Mouse (Mus musculus) spleen, adult 2 months (tissue): ENCODE results near the gene Itga11. TPM values are rescaled to one million over a fixed set of nuclear protein-coding genes. Genes with fewer than 3 reads are reported as not detected.

ENCODE experiments used
- DNase-seq, 2 experiments: peaks; one replicate each; pipeline versions ENCODE4 v3.0.0 to v3.0.0-alpha.2; 2012 to 2021; ENCODE audit warnings: low spot score in 2 of 2, low read depth in 1 of 2
- H3K27ac ChIP-seq: fragments of 200-500 bp; 2 replicates; pipeline ENCODE4 v1.5.1; 2012; ENCODE audit warnings: low read length, inconsistent platforms; ENCODE audit not compliant: insufficient read depth
- H3K27me3 ChIP-seq: fragments of 200-500 bp; 2 replicates; pipeline ENCODE4 v1.6.1; 2012; ENCODE audit warnings: mild to moderate bottlenecking, moderate library complexity, low read length, inconsistent platforms; ENCODE audit not compliant: control insufficient read depth, insufficient read depth
- H3K36me3 ChIP-seq: fragments of 200-500 bp; 2 replicates; pipeline ENCODE4 v1.6.1; 2012; ENCODE audit warnings: mild to moderate bottlenecking, low read length, inconsistent platforms; ENCODE audit not compliant: control insufficient read depth, insufficient read depth
- H3K4me1 ChIP-seq: fragments of 200-500 bp; 2 replicates; pipeline ENCODE4 v1.6.1; 2011; ENCODE audit warnings: inconsistent platforms; ENCODE audit not compliant: control insufficient read depth, insufficient read depth, insufficient read length
- H3K4me3 ChIP-seq: fragments of 200-500 bp; 2 replicates; pipeline ENCODE4 v1.5.1; 2011; ENCODE audit warnings: mild to moderate bottlenecking, inconsistent platforms; ENCODE audit not compliant: insufficient read depth, insufficient read length; ENCODE audit errors: extremely low read depth
- CTCF ChIP-seq: fragments of 200-500 bp; IDR thresholded peaks from 2 replicates; pipeline ENCODE4 v1.5.1; 2011; ENCODE audit warnings: mild to moderate bottlenecking, inconsistent platforms; ENCODE audit not compliant: insufficient read depth, insufficient read length, insufficient replicate concordance; ENCODE audit errors: extremely low read depth
- POLR2A ChIP-seq: fragments of 200-500 bp; IDR thresholded peaks from 2 replicates; pipeline ENCODE4 v1.6.1; 2011; ENCODE audit warnings: low read depth, low read length, inconsistent platforms
- WGBS: fragments of 180-500 bp; shearing (Covaris S2); methylation state at CpG from one replicate; pipeline ENCODE4 v1.1.7; 2018; 5-methylcytosine and 5-hydroxymethylcytosine counted together
- polyA plus RNA-seq: library from polyadenylated mRNA; depleted of rRNA; stranded (reverse); fragments of >200 nt; gene quantifications from 2 replicates; pipeline ENCODE4 v1.2.3, GENCODE M21; 2012; rRNA removed

Gene Itga11
- polyA plus RNA-seq, 1 experiment: 2.0 TPM

- H3K36me3 ChIP-seq: no peaks in the 10 kb centered on the region
- no peaks in the 10 kb centered on the region for H3K27me3 ChIP-seq
- no peak for DNase-seq
- no peak overlapping the region for H3K4me3 ChIP-seq
- TF ChIP-seq POLR2A (no peak), CTCF (no peak)
- 70% methylated on average over 8 of the region's 9 CpGs for WGBS
- H3K4me1 ChIP-seq: peaks cover 4% of the 10 kb centered on the region; the same call in 1 of the 2 replicates
- H3K27ac ChIP-seq: no peak overlapping the region
These were observed 148.3 kb downstream of the Itga11 start for GRCm38 (mm10) chr9:62825791-62826393.

DNA sequence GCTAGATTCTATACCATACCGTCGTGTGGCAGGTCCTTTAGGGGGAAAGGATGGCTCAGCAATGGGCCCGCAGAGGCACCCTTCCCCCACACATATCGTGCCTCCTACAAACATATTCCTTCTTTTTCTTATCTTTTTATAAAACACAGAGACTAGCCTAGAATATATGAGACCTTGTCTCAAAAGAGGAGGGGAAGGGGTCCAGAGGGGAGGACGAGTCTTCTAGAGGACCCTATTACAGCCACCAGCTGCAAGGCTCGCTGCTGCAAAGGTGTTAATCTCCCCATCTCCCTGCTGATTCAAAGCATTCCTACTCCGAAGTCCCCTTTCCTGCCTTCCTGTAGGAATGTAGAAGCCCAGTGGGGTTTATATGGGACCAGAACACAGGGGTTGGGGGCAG is 148.8 kb downstream of the Itga11 start:
- DNase-seq: no peak
- H3K4me1 ChIP-seq: peaks cover 4% of the 10 kb centered on the region; the same call in 1 of the 2 replicates
- 75% methylated on average over 7 of the region's 7 CpGs for WGBS
- no peaks in the 10 kb centered on the region for H3K27me3 ChIP-seq
- TF ChIP-seq CTCF (no peak), POLR2A (no peak)
- no peak overlapping the region for H3K27ac ChIP-seq
- H3K36me3 ChIP-seq: no peaks in the 10 kb centered on the region
- H3K4me3 ChIP-seq: no peak overlapping the region

- no peak overlapping the region for H3K27ac ChIP-seq
- no peaks in the 10 kb centered on the region for H3K27me3 ChIP-seq
- 18% methylated on average over 24 of the region's 24 CpGs for WGBS
- peak overlapping the region; percentile 14; the same call in 1 of the 2 replicates for H3K4me3 ChIP-seq
- no peak for DNase-seq
- peaks cover 4% of the 10 kb centered on the region; the same call in 1 of the 2 replicates for H3K4me1 ChIP-seq
- no peak for TF ChIP-seq CTCF
- no peak for TF ChIP-seq POLR2A
- H3K36me3 ChIP-seq: no peaks in the 10 kb centered on the region
These were observed 150.5 kb downstream of the Itga11 start for GRCm38 (mm10) chr9:62827939-62828652.

DNA sequence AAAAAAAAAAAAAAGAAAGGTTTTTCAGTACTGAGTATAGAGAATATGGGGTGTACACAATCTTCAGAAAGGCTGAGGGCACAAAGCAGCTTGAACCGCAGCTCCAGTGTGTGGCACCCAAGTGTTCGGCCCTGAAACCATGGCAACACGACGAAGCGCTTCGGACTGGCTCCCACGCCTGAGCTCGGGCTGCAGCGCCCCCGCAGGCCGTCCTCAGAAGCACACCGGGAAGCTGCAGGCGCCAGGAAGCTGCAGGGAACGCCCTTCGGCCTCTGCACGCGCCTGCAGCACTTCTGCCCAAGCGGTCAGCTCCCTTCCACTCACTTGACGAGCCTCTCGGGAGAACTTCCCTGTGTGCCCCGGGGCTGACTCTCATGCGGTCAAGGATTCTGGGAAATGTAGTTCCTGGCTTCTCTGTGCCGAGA is 151.0 kb downstream of the Itga11 start:
- no peaks in the 10 kb centered on the region for H3K36me3 ChIP-seq
- TF ChIP-seq CTCF (peak; percentile 98), POLR2A (no peak)
- peaks cover 4% of the 10 kb centered on the region; the same call in 1 of the 2 replicates for H3K4me1 ChIP-seq
- peak; percentile 77 to 88 for DNase-seq
- peak overlapping the region; percentile 17; the same call in 1 of the 2 replicates for H3K4me3 ChIP-seq
- H3K27me3 ChIP-seq: no peaks in the 10 kb centered on the region
- 2% methylated on average over 23 of the region's 23 CpGs for WGBS
- H3K27ac ChIP-seq: no peak overlapping the region

GRCm38 (mm10) chr9:62829877-62830276 is 152.3 kb downstream of the Itga11 start:
- 83% methylated on average over 6 of the region's 6 CpGs for WGBS

More at GRCm38 (mm10) chr9:62829877-62830276, 152.3 kb downstream of the Itga11 start:
- no peak for DNase-seq
- no peaks in the 10 kb centered on the region for H3K36me3 ChIP-seq
- H3K27me3 ChIP-seq: no peaks in the 10 kb centered on the region
- H3K27ac ChIP-seq: no peak overlapping the region
- TF ChIP-seq CTCF: no peak
- TF ChIP-seq POLR2A: no peak
- H3K4me1 ChIP-seq: peaks cover 4% of the 10 kb centered on the region; the same call in 1 of the 2 replicates
- no peak overlapping the region for H3K4me3 ChIP-seq

Other genes starting within 250 kb of the Itga11 start
- gene Coro2b, start 140.8 kb upstream of the Itga11 start, polyA plus RNA-seq: 2.7 and 3.5 TPM in 2 replicates
- gene Fem1b, start 134.1 kb downstream of the Itga11 start, polyA plus RNA-seq: 5.3 and 7.1 TPM in 2 replicates
- gene Cln6, start 161.0 kb downstream of the Itga11 start, polyA plus RNA-seq: 27.7 and 31.6 TPM in 2 replicates
- gene Calml4, start 180.3 kb downstream of the Itga11 start, polyA plus RNA-seq: 0.62 and 1.6 TPM in 2 replicates